Mouse (Mus musculus): Measurements from ENCODE around the gene Npas3.

DNA sequence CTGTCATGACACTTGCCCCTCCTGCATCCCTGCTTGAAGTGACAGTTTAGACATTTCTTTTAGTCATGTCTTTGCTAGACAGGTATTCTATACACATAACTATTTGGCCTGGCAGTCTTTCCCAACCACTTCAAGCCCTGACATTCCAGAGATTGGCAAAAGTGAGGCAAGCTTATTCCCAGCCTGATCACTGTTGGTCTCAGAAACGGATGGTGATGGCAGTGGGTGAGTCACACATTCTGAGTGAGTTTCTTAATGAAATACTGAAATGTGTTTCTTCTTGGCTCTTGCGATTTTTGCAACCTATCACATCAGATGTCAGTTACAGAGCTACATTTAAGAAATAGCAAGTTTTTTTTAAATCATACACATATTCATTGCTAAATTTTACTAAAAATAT is 175.2 kb downstream of the Npas3 start:
- TF ChIP-seq CTCF (IDR thresholded peaks at IDR 0.05; ENCODE audit: low read depth) = no peak
- no peak for TF ChIP-seq EP300 (optimal IDR thresholded peaks at IDR 0.05)

Data from stomach, postnatal 0 days (tissue).